Mouse (Mus musculus) forebrain, embryonic 12.5 days (tissue): ENCODE data around the gene Gm10220. TPM values are rescaled to one million over a fixed set of nuclear protein-coding genes. Genes with fewer than 3 reads are reported as not detected.
"Not testable (repeated sequence)": the region's sequence is repeated elsewhere in the genome, so short reads cannot be mapped to it uniquely, and the experiment has no call there.

ENCODE experiments used
- ATAC-seq: fragments of 200-750 bp; cut with Nextera tagmentation; 2 replicates; pipeline ENCODE4 v1.8.0; 2017; ENCODE audit warnings: moderate TSS enrichment; ENCODE audit not compliant: low FRiP score
- H3K27ac ChIP-seq: fragments of 300-500 bp; sonication (generic); 2 replicates; pipeline ENCODE4 v1.5.1; 2016; ENCODE audit warnings: mild to moderate bottlenecking
- H3K27me3 ChIP-seq: fragments of 300-500 bp; sonication (generic); 2 replicates; pipeline ENCODE4 v1.6.1; 2016; ENCODE audit warnings: mild to moderate bottlenecking
- H3K36me3 ChIP-seq: fragments of 300-500 bp; sonication (generic); replicated peaks from 2 replicates; pipeline ENCODE4 v1.6.1; 2016; ENCODE audit warnings: mild to moderate bottlenecking
- H3K4me1 ChIP-seq: fragments of 300-500 bp; sonication (generic); 2 replicates; pipeline ENCODE4 v1.6.1; 2016
- H3K4me2 ChIP-seq: fragments of 300-500 bp; sonication (generic); 2 replicates; pipeline ENCODE4 v1.6.1; 2016; ENCODE audit warnings: mild to moderate bottlenecking, moderate library complexity
- H3K4me3 ChIP-seq: fragments of 300-500 bp; sonication (generic); replicated peaks from 2 replicates; pipeline ENCODE4 v1.5.1; 2016; ENCODE audit warnings: mild to moderate bottlenecking
- H3K9ac ChIP-seq: fragments of 300-500 bp; sonication (generic); 2 replicates; pipeline ENCODE4 v1.6.1; 2016; ENCODE audit warnings: mild to moderate bottlenecking
- H3K9me3 ChIP-seq: fragments of 300-500 bp; sonication (generic); 2 replicates; pipeline ENCODE4 v1.6.1; 2016
- WGBS: fragments of 180-500 bp; shearing (Covaris S2); methylation state at CpG from one replicate; pipeline ENCODE4 v1.1.7; 2016; 5-methylcytosine and 5-hydroxymethylcytosine counted together
- polyA plus RNA-seq: library from polyadenylated mRNA; unstranded; fragments of >200 nt; fragmentation: Nextera tagmentation; extraction: Ambion mirVana; gene quantifications from 2 replicates; pipeline ENCODE4 v1.2.1, GENCODE M21; 2016

Gm10220 gene
- polyA plus RNA-seq: not detected in 2 replicates

GRCm38 (mm10) chr5:26121321-26121720, at the start of gene Gm10220:
Gene Gm10220, minus strand, starts transcription at chr5:26121421.
- H3K4me1 ChIP-seq, H3K9me3 ChIP-seq, H3K27ac ChIP-seq, H3K9ac ChIP-seq, H3K4me2 ChIP-seq, ATAC-seq, H3K4me3 ChIP-seq, H3K27me3 ChIP-seq, H3K36me3 ChIP-seq: not testable (repeated sequence)
- no CpG with 5 or more reads among the region's 3 CpGs for WGBS

DNA sequence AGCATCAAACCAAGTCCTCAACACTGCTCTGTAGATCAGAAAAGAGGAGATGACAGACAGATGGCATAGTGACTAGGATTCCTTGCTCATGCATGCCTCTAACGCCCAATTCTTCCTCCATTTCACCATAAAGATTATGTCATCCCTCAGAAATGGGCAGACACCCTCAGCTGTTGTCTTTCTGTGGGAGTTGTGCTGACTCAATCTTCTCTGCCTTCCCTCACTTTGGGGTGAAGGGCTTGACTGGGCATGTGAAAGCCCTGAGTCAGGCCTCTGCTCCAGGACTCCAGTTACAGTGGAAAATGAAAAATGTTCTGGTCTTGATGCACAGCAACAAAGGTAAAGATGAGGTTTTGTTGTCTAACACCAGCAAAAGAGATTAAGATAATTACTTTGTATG, 48.6 kb upstream of the Gm10220 start:
- no peak overlapping the region for H3K9ac ChIP-seq
- no peak overlapping the region for H3K4me2 ChIP-seq
- H3K4me1 ChIP-seq: no peaks in the 10 kb centered on the region
- H3K27ac ChIP-seq: no peak overlapping the region
- no peaks in the 10 kb centered on the region for H3K9me3 ChIP-seq
- no peaks in the 10 kb centered on the region for H3K27me3 ChIP-seq
- H3K36me3 ChIP-seq: no peaks in the 10 kb centered on the region
- 97% methylated on average over 1 of the region's 1 CpGs for WGBS
- ATAC-seq: no peak
- no peak overlapping the region for H3K4me3 ChIP-seq

DNA sequence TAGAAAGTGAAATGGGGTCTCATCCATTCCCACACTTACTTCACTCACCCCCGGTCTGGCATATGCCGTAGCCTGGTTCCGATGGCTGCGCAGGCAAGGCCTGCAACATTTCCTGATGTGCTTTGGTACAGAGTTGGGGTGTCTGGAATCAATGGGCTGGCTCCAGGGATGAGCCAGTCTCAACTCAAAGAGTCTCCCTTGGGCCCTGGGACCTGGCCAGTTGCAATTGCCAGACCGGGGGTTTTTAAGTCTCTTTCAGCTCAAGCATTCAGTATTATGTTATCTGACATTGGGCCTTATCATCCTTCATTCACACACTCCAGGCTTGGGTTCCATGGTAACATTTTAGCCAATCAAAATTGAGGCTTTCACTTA, 44.6 kb upstream of the Gm10220 start:
- WGBS: 94% methylated on average over 5 of the region's 5 CpGs
- no peaks in the 10 kb centered on the region for H3K9me3 ChIP-seq
- no peak overlapping the region for H3K9ac ChIP-seq
- no peak overlapping the region for H3K27ac ChIP-seq
- no peaks in the 10 kb centered on the region for H3K4me1 ChIP-seq
- H3K36me3 ChIP-seq: no peaks in the 10 kb centered on the region
- no peaks in the 10 kb centered on the region for H3K27me3 ChIP-seq
- H3K4me3 ChIP-seq: no peak overlapping the region
- ATAC-seq: no peak
- H3K4me2 ChIP-seq: no peak overlapping the region

GRCm38 (mm10) chr5:26165036-26165790, 44.0 kb upstream of the Gm10220 start:
- no peaks in the 10 kb centered on the region for H3K4me1 ChIP-seq
- H3K27ac ChIP-seq: no peak overlapping the region
- WGBS: 83% methylated on average over 8 of the region's 8 CpGs
- no peak overlapping the region for H3K4me3 ChIP-seq
- no peaks in the 10 kb centered on the region for H3K9me3 ChIP-seq
- no peaks in the 10 kb centered on the region for H3K27me3 ChIP-seq
- H3K36me3 ChIP-seq: no peaks in the 10 kb centered on the region
- no peak for ATAC-seq
- no peak overlapping the region for H3K4me2 ChIP-seq
- no peak overlapping the region for H3K9ac ChIP-seq

- H3K4me3 ChIP-seq: no peak overlapping the region
- ATAC-seq: no peak
- no peaks in the 10 kb centered on the region for H3K4me1 ChIP-seq
- no peak overlapping the region for H3K9ac ChIP-seq
- H3K27ac ChIP-seq: no peak overlapping the region
- no peak overlapping the region for H3K4me2 ChIP-seq
- H3K9me3 ChIP-seq: no peaks in the 10 kb centered on the region
- H3K27me3 ChIP-seq: no peaks in the 10 kb centered on the region
- WGBS: 85% methylated on average over 10 of the region's 10 CpGs
- no peaks in the 10 kb centered on the region for H3K36me3 ChIP-seq
Observed at GRCm38 (mm10) chr5:26157396-26158170, 36.4 kb upstream of the Gm10220 start.

DNA sequence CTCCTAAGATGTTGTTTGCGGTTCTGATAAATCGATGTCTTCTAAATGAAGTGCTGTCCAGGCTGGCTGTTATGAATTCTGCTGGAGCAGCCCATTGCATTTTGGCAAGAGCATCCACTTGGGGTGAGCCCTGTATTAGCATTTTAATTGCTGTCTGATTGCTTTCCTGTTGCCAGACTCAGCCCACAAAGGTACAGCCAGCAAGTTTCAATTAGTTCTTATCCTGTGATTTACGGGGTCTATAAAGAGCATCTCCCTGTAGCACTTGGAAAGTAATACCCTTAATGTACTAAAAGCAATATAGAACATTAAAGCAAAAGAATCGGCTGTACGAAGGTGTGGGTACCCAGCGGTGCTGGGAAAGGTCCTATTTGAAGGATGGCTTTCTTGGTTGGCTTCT, 21.7 kb upstream of the Gm10220 start:
- H3K9ac ChIP-seq: no peak overlapping the region
- 88% methylated on average over 6 of the region's 6 CpGs for WGBS
- no peaks in the 10 kb centered on the region for H3K27me3 ChIP-seq
- H3K4me3 ChIP-seq: no peak overlapping the region
- H3K9me3 ChIP-seq: no peaks in the 10 kb centered on the region
- no peak overlapping the region for H3K27ac ChIP-seq
- H3K4me2 ChIP-seq: no peak overlapping the region
- no peak for ATAC-seq
- no peaks in the 10 kb centered on the region for H3K4me1 ChIP-seq
- H3K36me3 ChIP-seq: no peaks in the 10 kb centered on the region

GRCm38 (mm10) chr5:26105262-26105661, 16.0 kb downstream of the Gm10220 start, which contains the start of gene 5031410I06Rik:
Gene 5031410I06Rik, minus strand, starts transcription at chr5:26105362.
- H3K27me3 ChIP-seq, H3K4me2 ChIP-seq, H3K36me3 ChIP-seq, H3K9ac ChIP-seq, H3K4me3 ChIP-seq, H3K9me3 ChIP-seq, H3K4me1 ChIP-seq, H3K27ac ChIP-seq, ATAC-seq: not testable (repeated sequence)
- no CpG with 5 or more reads among the region's 3 CpGs for WGBS

DNA sequence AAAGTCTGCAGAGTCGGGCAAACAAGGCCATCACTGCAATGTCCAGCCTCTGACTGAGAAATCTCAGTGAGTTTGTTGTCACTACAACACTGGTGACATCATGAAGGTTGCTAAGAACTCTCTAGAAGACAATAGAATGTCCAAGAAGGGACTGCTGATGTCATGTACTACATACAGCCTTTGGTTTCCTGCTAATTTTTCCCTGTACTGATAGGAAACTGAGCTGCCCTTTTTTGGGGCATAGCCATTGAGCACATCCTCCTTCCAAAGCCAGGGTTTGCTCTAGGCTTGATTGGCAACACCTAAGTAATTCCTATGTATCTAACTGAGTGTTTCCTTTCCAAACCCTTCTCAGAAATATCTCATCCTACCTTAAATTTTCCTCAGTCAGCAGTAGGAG, 32.0 kb downstream of the Gm10220 start, which contains the start of gene Gm10471:
TSS of gene Gm10471 (minus strand) at position 101 of the 400 bp plus-strand sequence.
- WGBS: 81% methylated on average over 1 of the region's 1 CpGs
- not testable (repeated sequence) for H3K4me3 ChIP-seq, H3K27ac ChIP-seq, H3K27me3 ChIP-seq, H3K9ac ChIP-seq, H3K4me1 ChIP-seq, ATAC-seq, H3K4me2 ChIP-seq, H3K36me3 ChIP-seq, H3K9me3 ChIP-seq

GRCm38 (mm10) chr5:26079023-26079422, 42.2 kb downstream of the Gm10220 start:
- H3K9me3 ChIP-seq, H3K4me3 ChIP-seq, H3K9ac ChIP-seq, H3K27ac ChIP-seq, ATAC-seq, H3K4me2 ChIP-seq, H3K27me3 ChIP-seq, H3K4me1 ChIP-seq, H3K36me3 ChIP-seq: not testable (repeated sequence)

- 90% methylated on average over 24 of the region's 24 CpGs for WGBS
- no peaks in the 10 kb centered on the region for H3K4me1 ChIP-seq
- H3K27ac ChIP-seq: no peak overlapping the region
- H3K36me3 ChIP-seq: no peaks in the 10 kb centered on the region
- no peak overlapping the region for H3K4me2 ChIP-seq
- H3K4me3 ChIP-seq: no peak overlapping the region
- no peaks in the 10 kb centered on the region for H3K27me3 ChIP-seq
- ATAC-seq: no peak
- H3K9ac ChIP-seq: no peak overlapping the region
- peaks cover 7% of the 10 kb centered on the region; the same call in 1 of the 2 replicates for H3K9me3 ChIP-seq
Observed at GRCm38 (mm10) chr5:26070716-26071115, 50.5 kb downstream of the Gm10220 start.
